Mouse (Mus musculus) kidney, adult 18-20 months (tissue): ENCODE measurements at regions not wholly inside any gene's neighbourhood (a gene's known extent, or its start where the extent isn't known, plus 50 kb on each side); places are given as distances from the start of the nearest gene placed in this dataset.
A peak's percentile ranks its signal among the peaks of the same experiment; 100 is the strongest.

ENCODE experiments used
- DNase-seq: peaks from one replicate; pipeline ENCODE4 v3.0.0; 2021

GRCm38 (mm10) chr8:125367374-125367773 is 202.2 kb downstream of the Sipa1l2 start:
- DNase-seq = no peak

DNA sequence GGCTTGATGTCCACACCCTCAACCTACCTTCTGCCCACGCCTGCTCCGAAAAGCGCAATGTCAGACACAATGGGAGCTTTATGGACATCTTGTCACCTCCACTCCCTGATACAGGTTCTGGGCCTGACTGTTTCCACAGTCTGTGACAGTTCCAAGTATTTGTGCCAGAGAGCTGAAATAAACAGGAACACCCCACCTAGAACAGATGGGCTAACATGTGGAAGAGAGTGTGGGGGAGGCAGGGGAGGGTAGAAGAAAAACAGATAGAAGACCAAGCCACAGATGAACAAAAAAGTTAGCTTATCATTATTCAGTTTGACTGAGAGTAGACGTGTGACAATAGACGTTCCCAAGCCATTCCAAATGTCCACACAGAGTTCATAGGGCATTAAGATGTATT is 204.6 kb downstream of the Sipa1l2 start:
- DNase-seq = no peak

DNA sequence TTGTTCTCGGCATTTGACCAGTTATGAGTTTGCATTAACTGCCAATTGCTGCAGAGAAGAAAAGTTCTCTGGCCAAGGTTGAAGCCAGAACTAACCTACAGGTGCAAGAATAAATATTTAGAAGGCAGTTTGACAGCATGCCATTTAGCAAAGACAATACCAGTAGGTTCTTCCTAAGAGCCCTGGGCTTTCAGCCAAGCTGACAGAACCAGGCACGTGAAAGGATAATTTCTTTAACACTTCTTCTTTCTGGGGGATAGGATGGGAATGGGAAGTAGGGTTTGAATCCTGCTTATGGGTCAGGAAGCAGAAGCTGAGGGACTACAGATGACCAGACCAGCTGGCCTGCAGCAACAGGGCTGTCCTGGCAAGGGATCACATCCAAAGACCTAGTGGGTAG is 210.2 kb downstream of the Sipa1l2 start:
- no peak for DNase-seq

DNA sequence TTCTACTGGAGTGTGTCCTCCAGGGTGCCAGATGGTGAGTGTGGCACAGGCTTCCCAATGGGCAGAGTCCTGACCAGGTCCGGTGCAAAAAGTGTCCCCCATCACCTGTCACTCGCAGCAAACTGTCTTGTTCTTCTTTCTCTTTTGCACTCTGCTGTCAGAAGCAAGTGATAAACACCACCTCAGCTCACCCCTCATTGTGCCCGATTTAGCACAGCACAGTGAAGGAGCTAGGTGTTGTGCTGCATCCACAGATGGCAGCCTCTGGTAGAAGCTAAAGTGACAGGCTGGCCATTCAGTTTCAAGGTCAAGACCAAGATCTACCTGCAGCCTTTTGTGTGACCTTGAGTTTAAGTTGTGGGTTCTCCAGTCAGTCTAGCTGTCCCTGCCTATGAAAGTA is 211.8 kb downstream of the Sipa1l2 start:
- no peak for DNase-seq

DNA sequence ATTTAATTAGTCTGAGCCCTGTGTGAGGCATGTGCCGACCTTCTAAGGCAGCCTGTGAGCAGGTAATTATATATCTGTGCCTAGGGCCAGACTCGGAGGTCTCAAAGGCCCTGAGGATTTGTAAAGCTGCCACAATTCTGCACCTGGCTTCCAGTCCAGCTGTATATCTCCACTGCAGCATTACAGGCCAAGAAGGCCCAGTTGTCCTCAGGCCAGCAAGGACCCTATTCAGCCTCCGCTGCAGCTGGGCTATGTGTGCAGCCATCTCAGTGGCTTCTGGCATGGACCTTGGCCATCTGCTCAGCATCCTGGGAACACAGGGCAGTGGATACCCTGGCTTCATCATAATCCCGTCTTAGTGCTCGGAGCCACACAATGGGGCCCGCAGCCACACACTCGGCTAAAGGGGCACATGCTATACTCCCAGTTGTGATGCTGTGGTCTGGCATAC is 214.5 kb downstream of the Sipa1l2 start:
- no peak for DNase-seq

DNA sequence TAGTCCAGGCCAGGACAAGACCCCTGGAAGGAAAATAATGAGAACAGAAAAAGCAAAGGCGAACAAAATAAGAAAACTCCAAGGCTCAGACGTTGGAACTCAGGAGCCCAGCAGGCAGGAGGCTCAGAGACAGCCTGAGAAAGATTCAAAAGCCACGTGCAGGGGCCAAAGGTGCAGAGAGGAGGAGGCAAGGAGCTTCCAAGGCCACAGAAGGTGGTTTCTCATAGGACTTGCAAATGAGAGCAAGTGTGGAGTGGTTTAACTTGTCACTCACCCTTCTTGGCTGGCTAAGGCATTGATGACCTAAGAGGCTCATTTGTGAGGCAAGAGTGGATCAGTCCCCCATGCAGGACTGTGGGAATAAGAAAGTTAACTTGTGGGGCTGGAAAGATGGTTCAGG is 217.3 kb downstream of the Sipa1l2 start:
- DNase-seq = no peak

DNA sequence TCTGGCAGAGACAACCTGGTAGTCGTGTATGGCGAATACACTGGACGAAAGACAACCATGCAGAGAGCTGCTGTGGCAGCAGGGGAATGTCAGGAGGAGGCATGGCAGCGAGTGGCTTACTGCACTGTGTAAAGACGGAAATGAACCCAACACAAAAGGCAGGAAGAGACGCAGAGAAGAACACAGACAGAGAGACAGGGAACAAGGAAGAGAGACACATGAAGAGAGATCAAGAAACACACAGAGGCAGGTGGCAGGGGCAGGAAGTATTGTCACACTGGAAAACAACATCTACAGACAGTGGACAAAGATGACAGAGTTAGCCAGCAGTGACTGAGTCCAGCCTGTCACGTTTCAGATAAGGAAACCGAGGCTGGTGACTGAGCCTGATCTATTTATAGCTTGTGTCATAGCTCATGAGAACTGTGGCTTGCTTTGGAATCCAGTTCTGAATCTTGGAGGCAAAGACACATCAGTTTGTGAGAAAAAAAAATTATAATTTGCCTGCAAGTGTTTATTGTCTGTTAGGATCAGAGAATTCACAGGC is 218.0 kb downstream of the Sipa1l2 start:
- DNase-seq = no peak

DNA sequence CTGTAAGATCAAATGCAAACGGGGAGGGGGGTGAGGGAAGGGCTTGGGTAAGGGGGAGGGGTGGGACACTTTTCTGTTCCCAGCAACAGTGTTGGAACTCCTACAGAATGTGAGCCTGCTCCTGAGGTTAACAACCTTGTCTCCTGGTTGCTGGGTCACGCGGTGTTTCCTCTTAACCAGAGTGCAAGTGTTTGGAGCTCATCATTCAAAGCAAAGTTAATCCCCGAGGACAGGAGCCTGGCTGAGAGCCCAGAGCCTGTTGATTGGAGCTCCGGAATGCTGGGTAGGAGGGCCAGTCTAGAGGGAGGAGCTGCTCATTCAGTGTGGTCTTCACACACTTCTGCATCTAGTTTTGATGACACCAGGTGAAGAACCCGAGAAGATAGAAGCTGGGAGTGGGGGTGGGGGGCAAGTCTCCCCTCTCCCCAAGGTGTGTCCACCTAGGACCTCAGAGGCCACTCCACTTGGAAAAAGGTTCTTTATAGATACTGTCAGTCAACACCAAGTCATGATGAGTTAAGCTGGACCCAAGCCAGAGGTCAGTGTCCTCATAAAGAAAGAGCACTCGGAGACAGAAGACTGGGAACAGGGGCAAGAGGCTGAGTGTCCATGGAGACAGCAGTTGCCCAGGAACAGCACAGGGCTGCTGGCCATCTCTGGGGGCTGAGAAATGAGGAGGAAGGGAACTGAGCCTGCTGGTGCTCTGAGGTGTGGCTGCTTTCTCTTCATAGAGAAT is 220.2 kb downstream of the Sipa1l2 start:
- peak; percentile 89 for DNase-seq

GRCm38 (mm10) chr8:125346182-125346581 is 223.4 kb downstream of the Sipa1l2 start:
- DNase-seq = no peak

DNA sequence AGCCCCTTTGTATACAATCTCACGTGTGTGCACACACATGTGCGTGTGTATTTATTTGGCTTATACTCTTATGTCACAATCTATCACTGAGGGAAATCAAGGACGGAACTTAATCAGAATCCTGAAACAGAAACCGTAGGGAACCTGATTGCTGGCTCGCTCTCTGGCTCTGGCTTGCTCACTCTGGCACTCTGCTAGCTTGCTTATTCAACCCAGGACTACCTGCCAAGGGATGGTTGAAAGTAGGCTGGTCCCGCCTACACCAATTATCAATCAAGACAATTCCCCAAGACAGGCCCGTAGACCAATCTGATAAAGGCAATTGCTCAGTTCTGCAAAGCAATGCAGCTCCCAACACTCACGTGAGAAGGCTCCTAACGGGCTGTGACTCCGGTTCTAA is 224.0 kb downstream of the Sipa1l2 start:
- DNase-seq = no peak

DNA sequence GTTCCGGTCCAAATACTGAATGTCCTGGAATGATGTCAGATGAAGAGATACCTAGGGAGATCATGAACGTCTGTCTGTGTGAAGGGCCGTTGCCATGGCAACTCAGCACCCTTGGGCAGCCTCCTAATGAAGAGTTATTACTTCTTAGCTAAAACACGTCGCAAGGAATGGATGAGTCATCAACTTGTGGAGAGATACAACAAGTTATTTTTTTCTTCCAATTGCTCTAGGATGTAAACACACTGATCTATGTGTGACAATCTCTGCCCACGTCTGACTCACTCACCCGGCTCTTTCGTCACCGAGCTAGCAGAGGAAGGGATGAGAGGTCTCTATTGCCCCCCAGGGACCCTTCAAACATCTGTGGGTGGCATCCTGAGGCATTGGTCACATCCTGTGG is 225.7 kb downstream of the Sipa1l2 start:
- no peak for DNase-seq

DNA sequence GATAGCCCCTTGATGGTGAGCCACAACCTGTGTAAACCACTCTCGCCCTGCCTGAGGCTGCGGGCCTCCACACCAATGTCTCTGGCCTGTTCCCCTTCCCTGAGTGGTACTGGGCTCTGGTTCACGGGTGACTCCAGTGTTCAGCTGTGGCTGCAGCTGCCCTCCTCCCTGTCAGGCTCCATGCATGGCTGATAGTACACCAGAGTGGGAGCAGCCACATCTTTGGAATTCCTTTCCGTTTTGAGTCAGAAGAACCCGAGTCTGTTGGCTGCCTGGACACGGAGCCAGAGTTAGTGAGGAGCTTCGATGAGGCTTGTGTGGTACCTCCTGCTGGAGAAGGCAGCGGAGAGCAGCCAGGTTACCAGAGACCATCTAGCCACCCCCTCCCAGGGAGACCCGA is 227.1 kb downstream of the Sipa1l2 start:
- no peak for DNase-seq

- no peak for DNase-seq
These were observed 228.0 kb downstream of the Sipa1l2 start for GRCm38 (mm10) chr8:125341606-125342005.

GRCm38 (mm10) chr8:125338222-125338621 is 231.4 kb downstream of the Sipa1l2 start:
- peak; percentile 43 for DNase-seq

GRCm38 (mm10) chr8:125337444-125338077 is 232.0 kb downstream of the Sipa1l2 start:
- DNase-seq = no peak

DNA sequence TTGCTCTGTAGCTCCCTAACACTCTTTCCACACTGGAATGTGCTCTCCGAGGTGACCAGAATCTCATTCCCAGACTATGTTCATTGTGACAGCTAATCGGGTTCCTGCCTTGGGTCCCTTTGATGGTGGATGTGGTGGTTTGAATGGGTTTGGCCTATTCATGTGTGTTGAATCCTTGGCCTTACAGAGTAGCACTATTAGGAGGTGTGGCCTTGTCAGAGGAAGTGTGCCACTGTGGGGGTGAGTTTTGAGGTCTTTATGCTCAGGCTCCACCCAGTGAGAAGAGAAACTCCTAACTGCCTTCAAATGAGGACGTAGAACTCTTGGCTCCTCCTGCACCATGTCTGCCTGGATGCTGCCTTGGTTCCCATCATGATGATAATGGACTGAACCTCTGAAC is 232.8 kb downstream of the Sipa1l2 start:
- DNase-seq = no peak

GRCm38 (mm10) chr8:125335575-125336370 is 233.8 kb downstream of the Sipa1l2 start:
- DNase-seq = no peak

DNA sequence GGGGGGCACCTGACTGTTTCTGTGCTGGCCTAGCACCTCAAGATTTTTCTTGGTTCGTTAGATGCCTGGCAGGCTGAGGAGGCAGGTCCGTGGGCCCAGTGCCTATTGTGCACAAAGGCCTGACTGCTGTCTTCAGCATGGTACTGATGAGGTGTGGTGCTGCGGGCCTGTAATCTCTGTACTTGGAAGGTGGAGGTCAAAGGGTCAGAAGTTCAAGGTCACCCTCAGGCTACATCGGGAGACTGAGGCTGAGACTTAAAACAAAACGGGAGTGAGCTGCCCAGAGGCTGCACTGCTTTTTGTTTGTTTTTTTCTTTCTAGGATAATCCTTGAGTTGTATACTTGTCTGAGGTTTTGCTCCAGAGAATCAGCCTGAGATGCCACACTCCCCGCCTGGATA is 234.4 kb downstream of the Sipa1l2 start:
- DNase-seq = no peak

GRCm38 (mm10) chr8:125330638-125331037 is 239.0 kb downstream of the Sipa1l2 start:
- no peak for DNase-seq

DNA sequence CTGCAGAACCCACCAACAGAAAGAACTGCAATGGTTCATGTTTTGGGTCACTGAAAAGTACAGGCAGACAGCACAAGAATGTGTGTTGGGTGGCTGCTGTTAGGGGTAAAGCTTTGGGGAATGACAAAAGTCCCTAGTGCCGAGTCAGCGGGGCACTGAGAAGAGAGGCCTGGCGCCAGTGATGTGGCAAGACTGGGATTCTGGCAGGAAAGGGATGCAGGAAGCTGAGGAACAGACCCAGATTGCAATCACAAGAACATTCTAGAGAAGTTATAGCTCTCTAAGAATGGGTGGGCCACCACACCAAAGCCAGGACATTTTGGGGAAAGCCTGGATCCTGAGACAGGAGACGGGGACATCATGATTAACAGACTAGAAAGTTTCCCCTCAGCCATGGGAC is 241.0 kb downstream of the Sipa1l2 start:
- DNase-seq = no peak

- no peak for DNase-seq
These were observed 241.9 kb downstream of the Sipa1l2 start for GRCm38 (mm10) chr8:125327551-125328262.

GRCm38 (mm10) chr8:125327006-125327405 is 242.6 kb downstream of the Sipa1l2 start:
- no peak for DNase-seq

GRCm38 (mm10) chr8:125325736-125326135 is 243.9 kb downstream of the Sipa1l2 start:
- DNase-seq = no peak
